ENCODE assay signal across 13 mouse cellular contexts in genomic region chr14:84257671-84258070, GRCm38 (mm10).
DNase-seq lines count a peak whose midpoint lies in the region; ATAC-seq lines count a peak whose summit lies in the region.
"Had no signal": no experiment of that assay in that cellular context is flagged by ENCODE, and none has a peak within 500 bp of the region (broad histone marks: within the 10 kb centered on the region; RNA-seq: fewer than 3 reads in every experiment).

No protein-coding gene starts in this region.

- no peak for ATAC-seq in erythroid progenitor cell, adult 5-6 weeks (replicated peaks; ENCODE audit: low FRiP score, poor library complexity, severe bottlenecking)
- ATAC-seq: liver, embryonic 12.5 days had no signal

- intact Hi-C loops in left cerebral cortex, postnatal 4 days (cut with DNase I), result no loop called here

- DNase-seq in embryo, embryonic 10 days (ENCODE audit: low spot score), result peak; percentile 11
- no peak for DNase-seq in embryo, embryonic 9.5 days (ENCODE audit: extremely low spot score)
- DNase-seq in left cerebral cortex, adult 18-20 months (ENCODE audit: low spot score in 2 of 2), result peak; percentile 5 to 8
- DNase-seq in left cerebral cortex, postnatal 4 days, result no peak
- DNase-seq in 416B (ENCODE audit: low read depth), result peak; percentile 43
- DNase-seq in embryo, embryonic 10.5 days (ENCODE audit: low spot score), result peak; percentile 12
- DNase-seq in thymus, adult 18-20 months, result no peak
- DNase-seq: adrenal gland, postnatal 10 days; heart, postnatal 36 days; kidney, adult 8-10 months; thymus, postnatal 4 days had no signal

Comparison
In these comparisons a context has a peak if more than half of its experiments do, and no peak if none do; other contexts are left out.
1. DNase-seq: peak in embryo, embryonic 10 days (single experiment), left cerebral cortex, adult 18-20 months (2 of 2), 416B (single experiment) and embryo, embryonic 10.5 days (single experiment); none in embryo, embryonic 9.5 days (single experiment), left cerebral cortex, postnatal 4 days (single experiment) and thymus, adult 18-20 months (0 of 2).